Mouse (Mus musculus) embryonic fibroblast, embryonic 13.5 days (primary cell): ENCODE results near the gene Robo2. TPM values are rescaled to one million over a fixed set of nuclear protein-coding genes. Genes with fewer than 3 reads are reported as not detected.

ENCODE experiments used
- H3K27ac ChIP-seq: 2 replicates; pipeline ENCODE4 v1.5.1; 2012; ENCODE audit warnings: low read length, control low read depth, inconsistent platforms; ENCODE audit not compliant: insufficient read depth
- H3K4me1 ChIP-seq: 2 replicates; pipeline ENCODE4 v1.6.1; 2011; ENCODE audit warnings: low read length; ENCODE audit not compliant: control insufficient read depth, insufficient read depth
- H3K4me3 ChIP-seq: 2 replicates; pipeline ENCODE4 v1.5.1; 2011; ENCODE audit warnings: mild to moderate bottlenecking, control low read depth, low read length; ENCODE audit not compliant: insufficient read depth
- CTCF ChIP-seq: IDR thresholded peaks from 2 replicates; pipeline ENCODE4 v1.5.1; 2011; ENCODE audit warnings: mild to moderate bottlenecking, control low read depth, low read length, moderate library complexity, borderline replicate concordance; ENCODE audit not compliant: insufficient read depth
- POLR2A ChIP-seq: IDR thresholded peaks from 2 replicates; pipeline ENCODE4 v1.6.1; 2011; ENCODE audit warnings: low read depth, mild to moderate bottlenecking, control low read depth, low read length, moderate library complexity
- polyA plus RNA-seq: library from polyadenylated mRNA; stranded (reverse); fragments of >200 nt; gene quantifications from 2 replicates; pipeline ENCODE4 v1.2.4, GENCODE M21; 2011; ENCODE audit warnings: low read depth; ENCODE audit not compliant: missing spikeins, insufficient read length

The Robo2 gene
- polyA plus RNA-seq, 1 experiment: 24.1 TPM

- TF ChIP-seq CTCF (no peak), POLR2A (no peak)
- Histone ChIP-seq H3K4me3 (no peak overlapping the region), H3K4me1 (peaks cover 5% of the 10 kb centered on the region), H3K27ac (no peak overlapping the region)
Measured at GRCm38 (mm10) chr16:74089951-74090350, 321.7 kb downstream of the Robo2 start.

- Histone ChIP-seq H3K4me3 (no peak overlapping the region), H3K4me1 (no peaks in the 10 kb centered on the region), H3K27ac (no peak overlapping the region)
- no peak for TF ChIP-seq POLR2A
- no peak for TF ChIP-seq CTCF
Measured at GRCm38 (mm10) chr16:74084188-74084587, 327.4 kb downstream of the Robo2 start.

- TF ChIP-seq POLR2A (no peak), CTCF (no peak)
- Histone ChIP-seq H3K4me3 (no peak overlapping the region), H3K27ac (no peak overlapping the region), H3K4me1 (no peaks in the 10 kb centered on the region)
Measured at GRCm38 (mm10) chr16:74072671-74073070, 339.0 kb downstream of the Robo2 start.

GRCm38 (mm10) chr16:74070628-74071027, 341.0 kb downstream of the Robo2 start:
- no peak overlapping the region for H3K4me3 ChIP-seq
- no peak overlapping the region for H3K27ac ChIP-seq
- no peak for TF ChIP-seq CTCF
- H3K4me1 ChIP-seq: no peaks in the 10 kb centered on the region

GRCm38 (mm10) chr16:74065958-74066357, 345.7 kb downstream of the Robo2 start:
- H3K27ac ChIP-seq: no peak overlapping the region
- no peak overlapping the region for H3K4me3 ChIP-seq
- TF ChIP-seq POLR2A: no peak
- no peak for TF ChIP-seq CTCF
- no peaks in the 10 kb centered on the region for H3K4me1 ChIP-seq

- TF ChIP-seq CTCF: no peak
- H3K4me3 ChIP-seq: no peak overlapping the region
- H3K27ac ChIP-seq: no peak overlapping the region
- no peaks in the 10 kb centered on the region for H3K4me1 ChIP-seq
Measured at GRCm38 (mm10) chr16:74061951-74062350, 349.7 kb downstream of the Robo2 start.

GRCm38 (mm10) chr16:74061479-74061878, 350.1 kb downstream of the Robo2 start:
- no peak for TF ChIP-seq POLR2A
- no peak for TF ChIP-seq CTCF
- H3K4me1 ChIP-seq: no peaks in the 10 kb centered on the region
- no peak overlapping the region for H3K4me3 ChIP-seq
- no peak overlapping the region for H3K27ac ChIP-seq

GRCm38 (mm10) chr16:74056886-74057285, 354.7 kb downstream of the Robo2 start:
- no peak overlapping the region for H3K4me3 ChIP-seq
- no peak overlapping the region for H3K27ac ChIP-seq
- no peak for TF ChIP-seq POLR2A
- no peak for TF ChIP-seq CTCF
- H3K4me1 ChIP-seq: no peaks in the 10 kb centered on the region

GRCm38 (mm10) chr16:74056210-74056609, 355.4 kb downstream of the Robo2 start:
- TF ChIP-seq POLR2A (no peak), CTCF (no peak)
- Histone ChIP-seq H3K4me1 (no peaks in the 10 kb centered on the region), H3K4me3 (no peak overlapping the region), H3K27ac (no peak overlapping the region)

GRCm38 (mm10) chr16:74055061-74055751, 356.4 kb downstream of the Robo2 start:
- Histone ChIP-seq H3K27ac (no peak overlapping the region), H3K4me3 (no peak overlapping the region), H3K4me1 (no peaks in the 10 kb centered on the region)
- TF ChIP-seq POLR2A (no peak), CTCF (no peak)

GRCm38 (mm10) chr16:74049467-74049866, 362.2 kb downstream of the Robo2 start:
- TF ChIP-seq POLR2A (no peak), CTCF (no peak)
- Histone ChIP-seq H3K27ac (no peak overlapping the region), H3K4me3 (no peak overlapping the region), H3K4me1 (no peaks in the 10 kb centered on the region)
